Mouse (Mus musculus) 3134 (cell line): ENCODE measurements around the gene Rnf224.
A peak's percentile ranks its signal among the peaks of the same experiment; 100 is the strongest.
"Not testable (repeated sequence)": the region's sequence is repeated elsewhere in the genome, so short reads cannot be mapped to it uniquely, and the experiment has no call there.

Experiments used
- DNase-seq: peaks from one replicate; pipeline ENCODE4 v3.0.0-alpha.2; 2011; ENCODE audit warnings: low spot score; ENCODE audit not compliant: insufficient read length; ENCODE audit errors: extremely low read depth

Rnf224 gene

DNA sequence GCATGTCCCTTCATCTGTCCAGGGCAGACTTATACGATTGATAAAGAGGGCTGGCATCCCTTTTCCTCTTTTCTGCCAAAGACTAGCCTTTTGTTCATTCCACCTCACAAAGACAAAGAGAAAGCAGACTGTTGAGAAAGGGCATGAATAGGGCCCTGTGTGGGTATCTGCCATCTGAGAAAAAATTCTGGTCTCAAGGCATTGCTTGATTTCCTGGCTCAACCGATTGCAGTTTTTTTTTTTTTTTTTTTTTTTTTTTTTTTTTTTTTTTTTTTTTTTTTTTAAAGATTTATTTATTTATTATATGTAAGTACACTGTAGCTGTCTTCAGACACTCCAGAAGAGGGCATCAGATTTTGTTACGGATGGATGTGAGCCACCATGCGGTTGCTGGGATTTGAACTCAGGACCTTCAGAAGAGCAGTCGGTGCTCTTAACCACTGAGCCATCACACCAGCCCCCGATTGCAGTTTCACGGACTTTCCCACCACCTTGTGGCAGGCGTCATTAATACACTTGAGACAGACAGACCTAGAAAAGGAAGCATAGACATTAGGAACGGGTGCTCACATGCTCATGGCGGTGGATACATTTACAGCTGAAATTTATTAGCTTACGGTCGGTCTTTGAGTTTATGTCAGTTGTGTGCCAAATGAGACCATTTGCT, 20.0 kb upstream of the Rnf224 start:
- DNase-seq: not testable (repeated sequence)

DNA sequence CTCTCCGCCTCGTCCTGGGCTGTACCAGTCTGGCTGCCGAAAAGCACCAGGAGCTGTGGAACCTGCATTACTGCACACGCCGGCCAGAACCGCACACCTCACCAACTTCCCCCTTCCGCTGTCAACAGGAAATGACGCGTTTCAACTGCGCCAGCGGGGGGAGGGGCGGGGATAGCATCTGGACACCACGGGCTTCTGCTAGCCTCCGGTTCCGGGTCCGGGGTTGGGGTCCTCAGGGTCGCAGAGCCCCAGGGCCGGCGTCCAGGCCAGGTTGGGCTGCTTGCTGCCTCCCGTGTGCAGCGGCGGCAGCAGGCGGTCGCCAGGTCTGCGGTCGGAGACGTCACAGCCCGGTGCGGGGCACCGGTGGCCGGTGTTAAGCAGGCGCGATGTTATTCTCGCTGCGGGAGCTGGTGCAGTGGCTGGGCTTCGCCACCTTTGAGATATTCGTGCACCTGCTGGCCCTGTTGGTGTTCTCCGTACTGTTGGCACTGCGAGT, 18.7 kb upstream of the Rnf224 start, which contains the start of gene Tmem203:
Tmem203 (plus strand) TSS at position 156 of the 496 bp plus-strand sequence.
- peak; percentile 83 for DNase-seq

- DNase-seq: no peak
These were observed 15.7 kb upstream of the Rnf224 start for GRCm38 (mm10) chr2:25252331-25252730.

GRCm38 (mm10) chr2:25246183-25247072, 9.8 kb upstream of the Rnf224 start, which contains the start of gene AL732309.1:
Gene AL732309.1 (minus strand): TSS chr2:25246863.
- DNase-seq: no peak

DNA sequence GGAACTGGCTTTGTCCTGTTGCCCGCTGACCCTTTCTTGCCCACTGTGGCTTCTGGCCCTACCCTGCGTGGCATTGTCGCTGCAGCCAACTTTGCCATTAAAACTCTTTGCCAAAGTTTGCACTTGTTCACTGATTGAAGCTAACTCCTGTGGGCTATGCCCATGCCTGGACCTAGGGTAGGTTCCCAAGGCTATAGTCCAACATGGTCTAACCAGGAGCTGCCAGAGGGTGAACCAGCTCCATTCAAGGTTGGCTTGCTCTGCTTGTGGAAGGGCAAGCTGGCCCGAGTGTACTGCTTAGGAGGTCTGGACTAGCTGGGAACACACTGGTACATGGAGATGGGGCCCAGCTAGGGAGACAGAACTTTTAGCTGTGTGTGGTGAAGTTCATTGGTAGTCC, 7.6 kb upstream of the Rnf224 start:
- DNase-seq: no peak

GRCm38 (mm10) chr2:25243342-25243741, 6.8 kb upstream of the Rnf224 start:
- no peak for DNase-seq

GRCm38 (mm10) chr2:25242101-25242506, 5.5 kb upstream of the Rnf224 start, which contains the start of the genes Rnf208 and Cysrt1:
Gene Rnf208 (plus strand): TSS chr2:25242255.
Gene Cysrt1 (minus strand): TSS chr2:25242452.
- no peak for DNase-seq

- DNase-seq: no peak
These were observed 4.8 kb upstream of the Rnf224 start for GRCm38 (mm10) chr2:25241438-25241775.

- DNase-seq: no peak
These were observed 4.3 kb upstream of the Rnf224 start for GRCm38 (mm10) chr2:25240723-25241437.

DNA sequence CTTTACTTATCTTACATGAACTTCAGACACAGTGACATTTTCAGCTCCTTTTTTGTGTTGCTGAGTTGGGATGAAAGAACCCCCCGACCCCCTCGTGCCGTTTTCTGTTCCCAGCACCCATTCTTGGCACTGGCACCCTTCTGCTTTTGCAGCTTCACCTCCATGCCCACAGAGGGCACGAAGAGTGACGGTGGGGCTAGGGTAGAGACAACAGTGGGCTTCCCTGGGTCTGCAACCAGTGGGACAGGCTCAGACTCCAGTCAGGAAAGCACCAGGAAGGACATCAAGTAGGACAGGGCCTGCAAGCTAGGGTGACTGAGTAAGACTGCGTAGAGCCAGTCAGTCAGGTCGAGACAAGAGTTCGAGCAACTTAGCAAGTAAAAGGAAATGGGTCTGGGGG, 3.7 kb upstream of the Rnf224 start:
- DNase-seq: no peak

DNA sequence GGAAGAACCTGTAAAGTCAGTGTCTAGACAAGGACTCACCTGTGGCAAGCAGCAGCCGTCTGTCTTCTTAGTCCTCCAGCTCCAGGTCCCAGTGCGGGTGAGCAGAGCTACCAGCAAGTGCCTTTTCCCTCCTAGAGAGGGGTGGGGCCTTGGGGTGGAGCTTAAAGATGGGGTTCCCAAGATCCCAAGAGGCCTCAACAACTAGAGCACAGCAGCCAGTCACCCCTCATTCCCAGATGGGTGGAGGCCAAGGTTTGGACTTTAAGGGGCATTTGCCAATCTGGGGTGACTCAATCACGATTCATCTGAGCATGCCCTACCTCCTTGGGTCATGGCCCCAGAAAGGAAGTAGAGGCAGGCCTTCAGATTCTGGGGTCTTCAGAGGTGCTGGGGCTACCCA, 3.2 kb upstream of the Rnf224 start:
- no peak for DNase-seq

DNA sequence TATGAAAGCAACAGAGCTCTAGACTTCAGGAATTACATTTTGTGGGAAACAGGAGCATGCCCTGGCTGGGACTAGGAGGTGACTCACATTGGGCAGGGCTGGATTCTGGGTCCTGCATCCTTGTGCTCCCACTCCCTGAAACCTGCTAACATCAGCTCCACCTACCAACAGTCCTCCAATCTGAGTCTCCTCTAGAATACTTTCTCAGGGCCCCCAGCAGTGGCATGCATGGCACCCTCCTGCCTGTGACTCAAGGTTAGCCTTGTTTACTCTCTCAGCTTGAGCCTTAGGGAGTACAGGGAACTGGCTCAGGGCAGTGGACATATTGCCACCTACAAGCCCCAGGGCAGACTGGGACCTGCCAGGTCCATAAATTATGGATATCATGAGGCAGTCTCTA, 1.5 kb upstream of the Rnf224 start:
- DNase-seq: no peak

- no peak for DNase-seq
These were observed 935 bp upstream of the Rnf224 start for GRCm38 (mm10) chr2:25237522-25237921.

GRCm38 (mm10) chr2:25234551-25235220, 1.9 kb downstream of the Rnf224 start:
- DNase-seq: no peak

DNA sequence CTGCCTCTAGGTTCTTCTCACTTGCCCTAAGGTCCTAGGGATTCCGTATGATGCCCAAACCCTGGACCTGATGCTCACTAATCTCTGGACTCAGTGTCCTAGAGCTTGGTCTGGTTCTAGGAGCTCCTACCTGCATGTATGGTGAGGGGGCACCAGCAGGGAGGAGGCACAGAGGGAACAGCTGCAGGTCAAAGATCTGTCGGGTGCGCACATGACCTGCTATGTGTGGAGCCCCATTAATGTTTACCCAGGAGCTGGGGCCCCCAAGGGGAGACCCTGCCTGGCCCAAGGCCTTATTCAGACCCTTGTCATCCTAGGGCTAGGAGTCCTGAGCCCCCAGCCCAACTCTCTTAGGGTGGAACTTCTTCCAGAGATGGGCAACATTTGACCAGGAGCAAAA, 2.5 kb downstream of the Rnf224 start, which contains the start of gene Slc34a3:
Slc34a3 (minus strand) TSS at position 315 of the 400 bp plus-strand sequence.
- DNase-seq: no peak

- no peak for DNase-seq
These were observed 3.2 kb downstream of the Rnf224 start for GRCm38 (mm10) chr2:25233421-25233820.

- no peak for DNase-seq
These were observed 5.5 kb downstream of the Rnf224 start for GRCm38 (mm10) chr2:25231038-25231437.

- DNase-seq: no peak
These were observed 6.0 kb downstream of the Rnf224 start for GRCm38 (mm10) chr2:25230581-25230980.

GRCm38 (mm10) chr2:25229582-25229981, 7.0 kb downstream of the Rnf224 start:
- no peak for DNase-seq

DNA sequence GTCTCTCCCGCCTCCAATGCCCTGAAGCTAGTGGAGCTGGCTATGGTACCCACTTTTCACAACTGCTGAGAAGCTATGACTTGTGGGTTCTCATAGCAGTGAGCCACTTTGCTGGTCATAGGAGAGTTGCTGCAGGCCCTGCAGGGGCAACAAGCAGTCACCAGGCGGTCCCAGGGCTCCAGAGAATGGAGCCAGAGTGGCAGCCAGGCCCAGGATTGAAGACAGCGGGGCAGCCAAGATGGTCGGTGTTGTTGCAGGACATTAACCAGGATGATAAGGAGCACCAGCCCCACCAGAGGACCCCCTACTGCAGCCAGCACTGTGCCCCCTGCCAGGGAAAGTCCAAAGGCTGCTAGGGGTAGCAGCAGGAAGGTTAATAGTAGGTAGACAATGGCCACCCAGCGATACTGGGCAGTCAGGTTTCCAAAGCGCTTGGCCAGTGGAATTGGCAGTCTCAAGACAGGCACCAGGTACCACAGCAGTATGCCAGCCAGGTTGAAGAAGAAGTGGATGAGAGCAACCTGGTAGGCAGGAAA, 7.5 kb downstream of the Rnf224 start:
- DNase-seq: no peak
